Mouse (Mus musculus) forebrain, embryonic 16.5 days (tissue): Measurements from ENCODE around the gene Sept3. TPM values are rescaled to one million over a fixed set of nuclear protein-coding genes. Genes with fewer than 3 reads are reported as not detected.

Experiments used
- ATAC-seq: fragments of 200-750 bp; cut with Nextera tagmentation; 2 replicates; pipeline ENCODE4 v1.8.0; 2017; ENCODE audit warnings: mild to moderate bottlenecking, moderate library complexity
- H3K27ac ChIP-seq: fragments of 300-500 bp; sonication (generic); 2 replicates; pipeline ENCODE4 v1.5.1; 2014; ENCODE audit warnings: low read length, control low read depth
- H3K27me3 ChIP-seq: fragments of 300-500 bp; sonication (generic); replicated peaks from 2 replicates; pipeline ENCODE4 v1.6.1; 2014; ENCODE audit warnings: low read length; ENCODE audit not compliant: control insufficient read depth, insufficient read depth
- H3K36me3 ChIP-seq: fragments of 300-500 bp; sonication (generic); 2 replicates; pipeline ENCODE4 v1.6.1; 2014; ENCODE audit not compliant: control insufficient read depth, insufficient read depth
- H3K4me1 ChIP-seq: fragments of 300-500 bp; sonication (generic); replicated peaks from 2 replicates; pipeline ENCODE4 v1.6.1; 2014; ENCODE audit warnings: low read length; ENCODE audit not compliant: control insufficient read depth, insufficient read depth
- H3K4me2 ChIP-seq: fragments of 300-500 bp; sonication (generic); 2 replicates; pipeline ENCODE4 v1.6.1; 2014; ENCODE audit warnings: mild to moderate bottlenecking, low read length, control low read depth
- H3K4me3 ChIP-seq: fragments of 300-500 bp; sonication (generic); replicated peaks from 2 replicates; pipeline ENCODE4 v1.5.1; 2014; ENCODE audit warnings: mild to moderate bottlenecking, low read length, control low read depth
- H3K9ac ChIP-seq: fragments of 300-500 bp; sonication (generic); replicated peaks from 2 replicates; pipeline ENCODE4 v1.6.1; 2014; ENCODE audit warnings: low read depth, low read length, control low read depth
- H3K9me3 ChIP-seq: fragments of 300-500 bp; sonication (generic); 2 replicates; pipeline ENCODE4 v1.6.1; 2016; ENCODE audit warnings: low read length; ENCODE audit not compliant: control insufficient read depth
- WGBS: fragments of 180-500 bp; shearing (Covaris S2); extraction: QIAGEN DNeasy Blood & Tissue Kit; methylation state at CpG from one replicate; pipeline ENCODE4 v1.1.7; 2014; 5-methylcytosine and 5-hydroxymethylcytosine counted together
- polyA plus RNA-seq: library from polyadenylated mRNA; unstranded; fragments of >200 nt; fragmentation: Nextera tagmentation; extraction: Ambion mirVana; gene quantifications from 2 replicates; pipeline ENCODE4 v1.2.1, GENCODE M21; 2015

Sept3 gene
- polyA plus RNA-seq, 1 experiment from 2014 or later: 427 TPM

GRCm38 (mm10) chr15:82259510-82259909 is 15.2 kb upstream of the Sept3 start:
- no peak overlapping the region for H3K27ac ChIP-seq
- H3K4me1 ChIP-seq: peaks cover 27% of the 10 kb centered on the region
- H3K9ac ChIP-seq: no peak overlapping the region
- H3K36me3 ChIP-seq: no peaks in the 10 kb centered on the region
- ATAC-seq: no peak
- H3K9me3 ChIP-seq: no peaks in the 10 kb centered on the region
- H3K27me3 ChIP-seq: no peaks in the 10 kb centered on the region
- H3K4me3 ChIP-seq: no peak overlapping the region
- 13% methylated on average over 16 of the region's 16 CpGs for WGBS
- H3K4me2 ChIP-seq: no peak overlapping the region

- no peak overlapping the region for H3K4me3 ChIP-seq
- 7% methylated on average over 6 of the region's 6 CpGs for WGBS
- no peak overlapping the region for H3K9ac ChIP-seq
- ATAC-seq: no peak
- H3K27me3 ChIP-seq: no peaks in the 10 kb centered on the region
- no peak overlapping the region for H3K27ac ChIP-seq
- H3K4me2 ChIP-seq: no peak overlapping the region
- peaks cover 18% of the 10 kb centered on the region for H3K4me1 ChIP-seq
- H3K36me3 ChIP-seq: no peaks in the 10 kb centered on the region
- no peaks in the 10 kb centered on the region for H3K9me3 ChIP-seq
These were observed 8.3 kb upstream of the Sept3 start for GRCm38 (mm10) chr15:82266356-82266755.

- WGBS: 8% methylated on average over 3 of the region's 3 CpGs
- no peaks in the 10 kb centered on the region for H3K9me3 ChIP-seq
- no peak overlapping the region for H3K27ac ChIP-seq
- H3K27me3 ChIP-seq: no peaks in the 10 kb centered on the region; the same call in 1 of the 2 replicates
- H3K4me2 ChIP-seq: no peak overlapping the region
- peaks cover 21% of the 10 kb centered on the region for H3K4me1 ChIP-seq
- H3K4me3 ChIP-seq: no peak overlapping the region
- H3K9ac ChIP-seq: peak overlapping the region; percentile 35; the same call in 1 of the 2 replicates
- no peak for ATAC-seq
- no peaks in the 10 kb centered on the region for H3K36me3 ChIP-seq
These were observed 6.5 kb upstream of the Sept3 start for GRCm38 (mm10) chr15:82268185-82268584.

GRCm38 (mm10) chr15:82268783-82269182 is 5.9 kb upstream of the Sept3 start:
- Histone ChIP-seq H3K4me2 (no peak overlapping the region), H3K27ac (0 out of 2 replicates have a peak overlapping the region, but pooled peaks have one; percentile 10), H3K4me3 (no peak overlapping the region), H3K9me3 (no peaks in the 10 kb centered on the region), H3K4me1 (peaks cover 24% of the 10 kb centered on the region), H3K9ac (no peak overlapping the region), H3K27me3 (no peaks in the 10 kb centered on the region; the same call in 1 of the 2 replicates), H3K36me3 (no peaks in the 10 kb centered on the region)
- no peak for ATAC-seq
- WGBS: 77% methylated on average over 9 of the region's 9 CpGs

- Histone ChIP-seq H3K9ac (peak overlapping the region; percentile 37; the same call in 1 of the 2 replicates), H3K36me3 (no peaks in the 10 kb centered on the region), H3K27me3 (no peaks in the 10 kb centered on the region; the same call in 1 of the 2 replicates), H3K4me2 (no peak overlapping the region), H3K9me3 (no peaks in the 10 kb centered on the region), H3K4me3 (no peak overlapping the region), H3K27ac (no peak overlapping the region), H3K4me1 (peaks cover 34% of the 10 kb centered on the region)
- ATAC-seq: peak; percentile 21; the same call in 1 of the 2 replicates
- 1% methylated on average over 5 of the region's 5 CpGs for WGBS
These were observed 3.5 kb upstream of the Sept3 start for GRCm38 (mm10) chr15:82271201-82271600.

GRCm38 (mm10) chr15:82272295-82272694 is 2.4 kb upstream of the Sept3 start:
- no peak overlapping the region for H3K4me3 ChIP-seq
- ATAC-seq: no peak
- no peak overlapping the region for H3K9ac ChIP-seq
- peaks cover 45% of the 10 kb centered on the region for H3K4me1 ChIP-seq
- 93% methylated on average over 6 of the region's 6 CpGs for WGBS
- no peaks in the 10 kb centered on the region for H3K36me3 ChIP-seq
- H3K4me2 ChIP-seq: no peak overlapping the region
- H3K27me3 ChIP-seq: no peaks in the 10 kb centered on the region; the same call in 1 of the 2 replicates
- no peaks in the 10 kb centered on the region for H3K9me3 ChIP-seq
- H3K27ac ChIP-seq: no peak overlapping the region

- H3K9me3 ChIP-seq: no peaks in the 10 kb centered on the region
- H3K9ac ChIP-seq: peak overlapping the region; percentile 80
- ATAC-seq: peak; percentile 69
- peaks cover 9% of the 10 kb centered on the region for H3K36me3 ChIP-seq
- H3K4me1 ChIP-seq: peaks cover 43% of the 10 kb centered on the region
- H3K4me2 ChIP-seq: peak overlapping the region; percentile 95
- WGBS: under 1% methylated on average over 74 of the region's 86 CpGs
- H3K27ac ChIP-seq: peak overlapping the region; percentile 92
- no peaks in the 10 kb centered on the region; the same call in 1 of the 2 replicates for H3K27me3 ChIP-seq
- peak overlapping the region; percentile 71 for H3K4me3 ChIP-seq
These were observed 521 bp downstream of the Sept3 start for GRCm38 (mm10) chr15:82274927-82275901.

GRCm38 (mm10) chr15:82277591-82277990 is 2.9 kb downstream of the Sept3 start:
- 52% methylated on average over 5 of the region's 5 CpGs for WGBS
- ATAC-seq: no peak
- peak overlapping the region; percentile 78 for H3K27ac ChIP-seq
- H3K27me3 ChIP-seq: no peaks in the 10 kb centered on the region; the same call in 1 of the 2 replicates
- peak overlapping the region; percentile 95 for H3K4me2 ChIP-seq
- H3K4me1 ChIP-seq: peaks cover 36% of the 10 kb centered on the region
- peak overlapping the region; percentile 36 for H3K9ac ChIP-seq
- H3K4me3 ChIP-seq: peak overlapping the region; percentile 71
- no peaks in the 10 kb centered on the region for H3K9me3 ChIP-seq
- peaks cover 27% of the 10 kb centered on the region for H3K36me3 ChIP-seq

- Histone ChIP-seq H3K4me2 (no peak overlapping the region), H3K4me1 (peaks cover 26% of the 10 kb centered on the region), H3K27me3 (no peaks in the 10 kb centered on the region), H3K27ac (no peak overlapping the region), H3K9ac (no peak overlapping the region), H3K9me3 (no peaks in the 10 kb centered on the region), H3K4me3 (no peak overlapping the region), H3K36me3 (peaks cover 45% of the 10 kb centered on the region)
- no peak for ATAC-seq
- 53% methylated on average over 4 of the region's 4 CpGs for WGBS
These were observed 5.9 kb downstream of the Sept3 start for GRCm38 (mm10) chr15:82280638-82281037.
